Mouse (Mus musculus) C2C12 (cell line): ENCODE measurements around the gene Tvp23b. TPM values are rescaled to one million over a fixed set of nuclear protein-coding genes. Genes with fewer than 3 reads are reported as not detected.

Source experiments
- H3K27me3 ChIP-seq: one replicate; pipeline ENCODE4 v1.6.1; 2011; ENCODE audit not compliant: control insufficient read depth, insufficient read depth, insufficient read length
- H3K36me3 ChIP-seq: one replicate; pipeline ENCODE4 v1.6.1; 2011; ENCODE audit not compliant: control insufficient read depth, insufficient read depth
- H3K4me3 ChIP-seq: one replicate; pipeline ENCODE4 v1.5.1; 2011; ENCODE audit warnings: mild to moderate bottlenecking, control low read depth; ENCODE audit not compliant: poor library complexity, insufficient read depth, severe bottlenecking
- H3K79me2 ChIP-seq: one replicate; pipeline ENCODE4 v1.6.1; 2011; ENCODE audit not compliant: control insufficient read depth, insufficient read depth
- H3K79me3 ChIP-seq: one replicate; pipeline ENCODE4 v1.6.1; 2011; ENCODE audit warnings: low read depth, control low read depth
- H3ac ChIP-seq: one replicate; pipeline ENCODE3; 2011; ENCODE audit warnings: low read depth; ENCODE audit not compliant: control insufficient read depth, insufficient read length
- CEBPB ChIP-seq: IDR thresholded peaks from one replicate; pipeline ENCODE4 v1.6.1; 2011; ENCODE audit warnings: low read depth, mild to moderate bottlenecking, control low read depth, moderate library complexity
- CTCF ChIP-seq: IDR thresholded peaks from one replicate; pipeline ENCODE4 v1.5.1; 2011; ENCODE audit not compliant: control insufficient read depth, insufficient read depth, insufficient read length
- FOSL1 ChIP-seq: IDR thresholded peaks from one replicate; pipeline ENCODE4 v1.8.0; 2011; ENCODE audit warnings: mild to moderate bottlenecking, low read length; ENCODE audit not compliant: poor library complexity, insufficient read depth, severe bottlenecking
- MAX ChIP-seq: IDR thresholded peaks from one replicate; pipeline ENCODE4 v1.6.1; 2011; ENCODE audit warnings: mild to moderate bottlenecking, control low read depth
- MYOD1 ChIP-seq: IDR thresholded peaks from one replicate; pipeline ENCODE4 v1.6.1; 2011; ENCODE audit warnings: low read depth; ENCODE audit not compliant: control insufficient read depth, insufficient read length
- MYOG ChIP-seq: IDR thresholded peaks from one replicate; pipeline ENCODE4 v1.6.1; 2011; ENCODE audit not compliant: control insufficient read depth, insufficient read length; ENCODE audit errors: extremely low read depth
- USF1 ChIP-seq: IDR thresholded peaks from one replicate; pipeline ENCODE4 v1.6.1; 2011; ENCODE audit warnings: low read depth, mild to moderate bottlenecking, control low read depth, moderate library complexity
- polyA plus RNA-seq: library from polyadenylated mRNA; unstranded; fragments of >200 nt; fragmentation: generic; extraction: Trizol; gene quantifications from one replicate; pipeline ENCODE4 v1.2.1, GENCODE M21; 2012; ENCODE audit warnings: missing spikeins

Gene Tvp23b
- polyA plus RNA-seq, 1 experiment: 13.7 TPM

DNA sequence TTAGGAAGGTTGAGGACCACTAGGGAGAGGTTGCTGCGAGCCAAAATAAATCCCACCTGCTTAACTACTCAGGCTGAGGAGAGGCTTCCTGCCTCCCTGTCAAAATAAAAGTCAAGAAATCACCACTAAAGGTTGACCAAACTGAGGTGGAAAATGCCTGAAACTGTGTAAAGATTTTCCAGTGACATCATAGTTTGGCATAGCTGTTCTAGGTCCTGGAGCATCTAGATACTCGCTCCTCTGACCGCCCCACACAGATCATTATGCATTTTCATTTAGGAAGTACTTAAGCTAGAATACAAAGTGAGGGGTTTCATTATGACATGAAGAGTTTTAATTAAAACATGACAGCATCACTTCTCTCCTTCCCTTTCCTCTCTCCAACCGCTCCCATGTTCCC, 84.0 kb downstream of the Tvp23b start:
- no peaks in the 10 kb centered on the region for H3K79me3 ChIP-seq
- no peaks in the 10 kb centered on the region for H3K79me2 ChIP-seq
- H3ac ChIP-seq: no peak overlapping the region
- H3K36me3 ChIP-seq: no peaks in the 10 kb centered on the region
- TF ChIP-seq MAX: no peak
- TF ChIP-seq MYOG: no peak
- TF ChIP-seq USF1: no peak
- no peak for TF ChIP-seq FOSL1
- TF ChIP-seq CTCF: no peak
- no peak for TF ChIP-seq CEBPB
- TF ChIP-seq MYOD1: no peak
- no peaks in the 10 kb centered on the region for H3K27me3 ChIP-seq
- no peak overlapping the region for H3K4me3 ChIP-seq

DNA sequence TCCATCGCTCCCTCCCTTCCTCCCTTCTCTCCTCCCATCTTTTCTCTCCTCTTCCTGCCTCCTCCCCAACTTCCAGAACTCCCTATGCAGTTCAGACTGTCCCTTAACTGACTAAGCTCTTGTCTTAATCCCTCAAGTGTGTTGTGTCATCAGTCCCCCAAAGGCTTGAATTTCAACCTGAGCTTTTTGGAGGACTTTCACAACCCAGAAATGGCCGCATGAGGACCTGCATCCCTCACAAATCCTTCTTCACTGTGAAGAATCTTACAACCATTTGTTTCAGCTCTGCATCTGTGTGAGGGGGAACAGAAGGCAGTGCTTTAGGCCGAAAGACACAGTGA, 87.1 kb downstream of the Tvp23b start:
- H3K79me2 ChIP-seq: no peaks in the 10 kb centered on the region
- no peak overlapping the region for H3K4me3 ChIP-seq
- H3ac ChIP-seq: no peak overlapping the region
- no peaks in the 10 kb centered on the region for H3K79me3 ChIP-seq
- no peaks in the 10 kb centered on the region for H3K27me3 ChIP-seq
- H3K36me3 ChIP-seq: no peaks in the 10 kb centered on the region
- TF ChIP-seq CTCF: no peak

Other genes with a start within 250 kb of the Tvp23b start
- gene Lrrc75a, start 230.9 kb upstream of the Tvp23b start, polyA plus RNA-seq: 12.5 TPM
- 29.1 TPM for gene Mmgt2, start 230.8 kb upstream of the Tvp23b start, polyA plus RNA-seq
- gene Zfp287, start 147.6 kb upstream of the Tvp23b start, polyA plus RNA-seq: 1.2 TPM
- not detected for gene Gm10428, start 126.4 kb upstream of the Tvp23b start, polyA plus RNA-seq
- not detected for gene Zfp286, start 90.0 kb upstream of the Tvp23b start, polyA plus RNA-seq
- gene Trim16, start 59.2 kb upstream of the Tvp23b start, polyA plus RNA-seq: 24.2 TPM
- 0.02 TPM for gene Fbxw10, start 32.4 kb upstream of the Tvp23b start, polyA plus RNA-seq
- gene Cdrt4, start 71.7 kb downstream of the Tvp23b start, polyA plus RNA-seq: not detected
- gene Tekt3, start 182.2 kb downstream of the Tvp23b start, polyA plus RNA-seq: not detected
- 56.7 TPM for gene Pmp22, start 249.5 kb downstream of the Tvp23b start, polyA plus RNA-seq